Mouse (Mus musculus) right cerebral cortex, adult 18-20 months (tissue): ENCODE measurements at regions not wholly inside any gene's neighbourhood (a gene's known extent, or its start where the extent isn't known, plus 50 kb on each side); places are given as distances from the start of the nearest gene placed in this dataset.

Experiments
- DNase-seq: peaks from one replicate; pipeline ENCODE4 v3.0.0; 2022; ENCODE audit warnings: mixed read lengths

DNA sequence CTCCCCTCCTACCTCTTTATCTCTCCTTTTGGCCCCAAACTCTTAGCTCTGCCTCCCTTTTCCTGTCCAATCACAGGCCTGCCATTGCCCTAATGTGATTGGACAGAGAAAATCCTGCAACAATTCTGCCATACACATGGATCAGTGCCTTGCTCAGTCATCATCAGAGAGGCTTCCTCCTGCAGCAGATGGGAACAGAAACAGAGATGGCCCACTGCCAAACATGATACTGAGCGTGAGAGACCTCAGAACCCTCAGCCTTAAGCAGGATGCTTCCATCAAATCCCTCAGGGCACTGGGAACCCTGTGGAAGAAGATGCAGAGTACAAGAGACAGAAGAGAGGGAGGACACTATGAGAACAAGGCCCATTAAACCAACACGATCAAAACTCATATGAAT, 62.8 kb upstream of the Cacna2d3 start:
- no peak for DNase-seq

DNA sequence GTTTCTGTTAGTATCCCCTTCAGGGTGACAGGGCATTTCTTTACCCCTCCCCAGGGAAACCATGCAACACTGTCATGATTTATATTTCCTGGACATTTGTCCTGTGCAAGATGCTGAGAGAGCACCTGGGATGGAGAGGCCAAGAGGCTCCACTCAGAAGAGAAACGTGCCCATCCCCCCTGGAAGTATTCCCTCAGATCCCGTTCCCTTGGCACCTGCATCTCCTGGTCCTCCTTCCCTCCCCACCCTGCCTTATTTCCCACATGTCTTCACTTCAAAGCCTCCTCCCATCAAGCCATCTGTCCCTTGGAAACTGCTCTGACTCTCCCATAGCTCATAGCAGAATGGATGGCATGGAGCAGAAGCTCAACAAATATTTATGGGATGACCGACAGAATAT, 64.8 kb upstream of the Cacna2d3 start:
- DNase-seq: no peak

DNA sequence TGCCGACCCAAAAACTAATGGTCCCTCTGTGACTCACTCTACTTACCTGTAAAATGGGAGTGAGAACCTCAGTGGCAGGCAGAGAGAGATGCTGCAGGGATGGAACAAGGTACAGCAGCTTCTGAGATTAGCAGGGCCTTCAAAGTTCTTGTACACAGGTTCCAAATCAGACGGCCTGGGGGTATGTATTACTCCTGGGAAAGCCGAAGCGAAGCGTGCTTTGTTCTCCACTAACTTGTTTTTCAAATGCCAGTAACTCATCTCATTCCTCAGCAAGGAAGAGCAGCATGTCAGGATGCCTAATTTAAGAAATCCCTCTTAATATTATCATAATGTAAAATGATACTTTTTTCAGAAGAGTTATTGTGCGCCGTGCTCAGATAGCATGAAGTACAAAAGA, 66.1 kb upstream of the Cacna2d3 start:
- DNase-seq: no peak

DNA sequence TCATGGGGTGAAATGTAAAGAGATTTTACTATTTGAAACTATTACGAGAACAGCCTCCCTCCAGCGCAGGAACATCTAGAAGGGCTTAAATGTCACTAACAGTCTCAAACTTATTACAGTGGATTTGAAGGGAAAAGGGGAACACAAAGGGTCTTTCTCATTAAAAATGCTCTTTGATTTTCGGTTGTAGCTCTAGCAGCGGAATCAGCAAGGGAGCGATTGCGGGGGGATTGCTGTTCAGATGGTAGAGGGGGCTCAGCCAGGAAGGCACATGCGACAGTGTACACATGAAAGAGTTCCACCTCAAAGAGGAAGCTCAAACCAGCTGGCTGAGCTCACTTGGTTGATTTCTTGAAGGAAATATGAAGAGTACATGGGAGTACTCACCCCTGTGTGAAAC, 66.7 kb upstream of the Cacna2d3 start:
- DNase-seq: no peak

DNA sequence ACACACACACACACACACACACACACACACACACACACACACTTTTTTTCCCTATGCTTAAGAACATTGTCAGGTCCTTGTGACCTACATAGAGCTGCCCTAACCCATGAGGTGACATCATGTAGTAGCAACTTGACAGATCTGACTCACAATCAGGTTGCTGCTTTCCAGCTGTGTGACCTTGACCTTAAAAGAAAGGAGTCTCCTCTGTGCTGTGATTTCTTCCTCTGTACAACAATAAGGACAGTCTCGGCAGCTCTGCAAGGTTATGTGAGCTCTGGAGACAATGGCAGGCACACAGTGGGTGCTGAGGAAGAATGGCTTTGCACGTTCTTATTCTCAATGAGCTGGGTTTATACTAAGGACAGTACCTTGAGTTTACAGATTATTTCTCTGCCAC, 73.7 kb upstream of the Cacna2d3 start:
- DNase-seq: no peak

DNA sequence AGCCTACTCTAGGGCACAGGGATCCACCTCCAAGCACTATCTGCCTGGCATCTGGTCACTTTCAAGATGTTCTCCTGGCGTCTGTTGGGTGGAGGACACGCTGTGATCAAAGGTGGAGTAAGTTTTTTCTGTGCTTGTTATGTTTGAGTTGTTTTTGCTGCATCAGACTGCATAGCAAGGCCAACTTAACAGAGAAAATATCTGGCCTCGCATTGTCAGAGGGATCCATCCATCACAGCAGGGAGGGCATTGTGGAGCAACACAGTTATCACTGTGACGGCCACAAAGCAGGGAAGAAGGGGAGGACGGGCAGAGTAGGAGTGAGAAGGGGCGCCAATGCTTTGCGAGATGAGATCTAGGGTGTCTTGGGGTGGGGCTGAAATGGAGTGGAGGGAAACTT, 74.7 kb upstream of the Cacna2d3 start:
- no peak for DNase-seq

DNA sequence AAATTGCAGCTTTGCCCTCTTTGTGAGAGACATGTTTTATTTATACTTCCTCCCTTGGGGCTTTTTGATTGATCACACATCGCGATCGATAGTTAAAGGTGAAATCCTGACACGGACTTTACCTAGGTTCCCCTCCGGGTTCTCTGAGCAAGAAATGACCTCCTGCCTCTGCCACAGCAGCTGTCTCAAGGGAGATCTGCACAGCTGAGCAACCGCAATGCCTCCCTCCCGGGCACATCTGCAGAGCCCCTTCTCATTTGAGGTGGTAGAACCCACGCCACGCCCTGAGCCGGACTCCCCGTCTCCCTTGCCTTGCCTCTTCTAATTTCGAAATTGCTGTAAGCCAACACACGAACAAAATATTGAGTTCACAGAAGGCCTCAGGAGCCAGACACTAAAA, 78.2 kb upstream of the Cacna2d3 start:
- DNase-seq: no peak

DNA sequence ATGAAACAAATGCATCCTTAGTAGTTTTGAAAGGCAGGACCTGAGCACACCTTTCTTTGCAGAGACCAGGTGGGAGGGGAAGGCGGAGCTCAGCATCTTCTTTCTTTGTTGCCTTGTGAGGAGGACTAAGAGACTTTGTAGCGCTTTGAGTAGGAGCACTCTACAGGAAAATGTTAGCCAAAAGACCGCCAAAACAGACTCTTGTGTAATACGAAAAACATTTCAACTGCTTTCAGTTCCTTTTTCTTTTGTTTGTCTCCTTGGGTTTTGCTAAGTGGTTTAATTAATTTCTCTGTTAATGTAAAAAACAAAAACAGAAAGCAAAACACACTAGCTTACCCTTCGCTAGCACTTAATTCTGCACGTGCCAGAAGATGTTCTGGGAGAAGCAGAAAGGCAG, 83.6 kb upstream of the Cacna2d3 start:
- DNase-seq: no peak

DNA sequence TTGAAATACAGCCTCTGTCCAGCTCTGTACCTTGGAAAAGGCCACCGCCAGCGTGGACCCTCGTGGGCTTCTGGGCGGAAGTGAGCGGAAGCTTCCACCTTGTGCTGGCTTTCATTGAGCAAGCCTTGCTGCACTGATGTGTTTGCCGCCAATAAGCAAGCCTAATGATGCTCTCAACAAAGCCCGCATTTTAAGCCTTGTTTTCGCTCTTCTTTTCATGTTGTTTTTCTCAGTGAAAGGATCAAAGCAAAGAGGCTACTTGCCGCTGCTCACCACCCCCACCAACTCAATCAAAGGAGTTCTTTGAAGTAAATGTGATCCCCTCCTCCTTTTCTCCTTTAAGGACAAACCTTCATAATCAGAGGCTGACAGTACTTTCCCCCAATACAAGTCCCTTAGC, 86.2 kb upstream of the Cacna2d3 start:
- DNase-seq: no peak

DNA sequence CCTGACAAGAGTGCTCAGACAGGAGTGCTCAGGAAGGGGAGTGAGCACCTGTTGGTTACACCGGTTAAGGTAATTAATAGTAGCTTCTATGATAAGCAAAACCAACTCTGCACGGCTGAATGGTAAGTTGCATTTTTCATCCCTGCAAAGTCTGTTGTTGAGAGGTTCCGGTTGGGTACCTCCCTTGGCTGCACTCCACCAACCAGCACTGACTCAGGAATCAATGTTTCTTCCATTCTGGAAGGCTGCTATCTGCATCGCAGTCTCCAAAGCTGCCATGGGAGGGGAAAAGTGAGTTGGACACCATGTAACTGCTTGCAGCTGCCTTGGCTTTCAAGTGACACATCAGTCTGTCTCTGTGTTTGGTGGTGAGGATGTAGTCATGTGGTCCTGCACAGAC, 93.0 kb upstream of the Cacna2d3 start:
- no peak for DNase-seq

DNA sequence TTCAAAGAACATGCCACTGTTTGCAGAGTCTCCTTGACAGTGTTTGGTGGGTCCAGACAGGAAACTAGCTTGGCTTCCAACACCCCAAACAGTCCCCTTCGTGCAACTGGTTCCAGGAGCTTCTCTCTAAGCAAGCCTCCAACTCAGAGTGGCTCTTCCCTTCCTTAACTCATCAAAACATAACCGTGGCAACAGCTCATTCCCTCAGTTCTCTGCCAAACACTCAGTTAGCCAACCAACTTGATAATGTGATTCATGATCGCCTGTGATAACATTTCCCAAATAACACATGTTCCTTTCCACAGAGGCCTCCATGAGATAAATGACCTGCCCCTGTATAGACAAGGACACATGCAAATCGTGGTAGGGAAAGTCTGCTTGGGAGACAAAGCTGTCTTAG, 95.9 kb upstream of the Cacna2d3 start:
- DNase-seq: no peak

DNA sequence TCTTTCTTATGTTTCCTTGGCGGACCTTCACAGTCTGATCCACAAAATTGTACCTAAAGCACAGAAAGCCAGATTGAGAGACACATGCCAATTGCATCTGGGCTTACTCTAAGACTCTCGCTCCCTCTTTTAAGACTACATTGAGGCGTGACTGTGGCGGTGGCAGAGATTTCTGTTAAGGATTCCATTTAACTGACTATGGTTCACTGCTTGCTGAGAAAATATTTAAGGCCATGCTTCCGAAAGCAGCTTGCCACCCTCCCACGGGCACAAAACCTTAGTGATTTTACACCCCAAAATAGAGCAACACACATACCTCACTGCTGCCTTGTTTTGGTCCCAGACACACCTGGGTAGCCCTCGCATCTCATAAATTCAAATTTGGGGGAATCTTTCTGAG, 96.6 kb upstream of the Cacna2d3 start:
- peak; percentile 68 for DNase-seq

DNA sequence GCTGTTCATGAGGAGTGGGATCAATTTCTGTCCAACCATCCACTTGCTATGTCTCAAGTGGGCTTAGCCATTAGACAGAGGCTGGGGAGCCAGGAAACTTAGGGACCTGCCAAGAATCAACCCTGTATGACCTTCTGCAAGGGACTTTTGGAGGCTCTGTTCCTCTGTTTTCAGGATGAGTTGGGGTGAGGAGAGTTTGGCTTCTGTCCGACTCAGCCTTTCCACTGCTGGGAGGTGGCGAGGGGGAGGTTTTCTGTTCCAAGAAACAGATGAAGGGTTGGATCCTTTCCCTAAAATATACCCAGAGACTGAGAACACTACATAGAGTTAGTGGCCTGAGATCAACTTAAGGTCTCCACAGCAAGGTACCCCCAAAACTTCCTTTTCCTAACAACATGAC, 97.1 kb upstream of the Cacna2d3 start:
- peak; percentile 55 for DNase-seq

DNA sequence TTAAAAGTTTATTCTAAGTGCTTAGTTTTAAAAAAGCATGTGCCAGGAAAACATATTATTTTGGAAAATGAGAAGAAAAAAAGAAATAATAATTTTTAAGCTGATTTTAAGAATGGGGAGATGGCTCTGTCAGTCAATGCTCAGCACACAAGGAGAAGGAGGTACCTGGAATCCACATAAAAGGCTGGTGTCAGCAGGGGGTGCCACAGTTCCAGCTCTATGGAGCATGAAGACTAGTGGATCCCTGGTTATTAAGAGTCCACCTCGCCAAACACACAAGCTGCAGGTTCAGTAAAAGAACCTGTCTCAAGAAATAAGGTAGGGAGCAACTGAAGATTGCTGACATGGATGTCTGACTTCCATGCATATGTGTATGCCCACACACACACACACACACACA, 115.4 kb upstream of the Cacna2d3 start:
- DNase-seq: peak; percentile 19

DNA sequence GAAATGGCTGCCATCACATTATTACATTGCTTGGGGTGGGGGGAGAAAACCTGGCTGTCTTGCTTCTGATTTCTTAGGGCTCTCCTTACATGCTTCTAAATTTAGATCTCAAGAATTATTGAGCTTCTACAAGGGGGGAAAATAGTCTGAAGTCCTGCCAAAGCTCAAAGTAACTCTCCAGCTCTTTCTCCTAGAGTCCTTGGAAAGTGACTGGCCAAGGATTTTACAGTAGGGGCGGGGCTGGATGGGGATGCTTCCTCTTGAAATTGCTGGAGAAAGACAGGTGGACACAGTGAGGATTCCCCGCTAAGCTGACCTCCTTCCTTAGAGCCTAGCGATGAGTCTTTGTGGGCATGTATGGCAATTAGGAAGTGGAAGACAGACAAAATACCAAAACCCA, 117.9 kb upstream of the Cacna2d3 start:
- no peak for DNase-seq

DNA sequence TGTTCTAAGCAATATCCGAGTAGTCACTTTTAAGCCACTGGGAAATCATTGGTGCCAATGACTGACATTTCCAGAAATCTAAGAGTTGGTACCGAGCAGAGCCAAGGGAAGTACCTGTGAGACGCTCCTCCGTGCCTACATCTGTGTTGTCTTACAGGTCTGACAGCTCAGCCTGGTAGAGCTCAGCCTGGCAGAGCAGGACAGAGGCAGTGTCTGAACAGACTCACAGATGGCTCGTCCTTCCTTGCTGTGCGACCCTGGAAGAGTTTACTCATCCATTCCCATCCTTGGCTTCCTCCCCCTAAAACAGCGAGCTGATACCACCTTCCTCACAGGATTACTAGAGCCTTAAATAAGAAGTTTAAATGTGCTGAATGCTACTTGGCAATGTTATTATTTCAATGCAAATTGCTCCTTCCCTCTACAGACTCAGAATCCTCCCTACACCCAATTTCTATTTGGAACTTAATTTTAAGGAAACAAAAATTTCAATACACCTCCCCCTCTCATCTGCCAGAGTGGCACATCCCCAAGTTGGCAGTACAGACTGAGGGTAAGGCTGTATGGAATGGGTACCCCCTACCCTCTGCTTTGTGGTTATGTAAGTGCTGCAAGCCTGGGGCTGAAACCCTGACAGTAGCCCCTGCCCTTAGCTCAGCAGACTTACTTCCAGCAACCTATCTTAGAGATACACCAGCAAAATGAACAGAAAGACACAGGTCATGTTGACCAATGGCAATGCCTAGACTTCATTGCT, 119.9 kb upstream of the Cacna2d3 start:
- no peak for DNase-seq

DNA sequence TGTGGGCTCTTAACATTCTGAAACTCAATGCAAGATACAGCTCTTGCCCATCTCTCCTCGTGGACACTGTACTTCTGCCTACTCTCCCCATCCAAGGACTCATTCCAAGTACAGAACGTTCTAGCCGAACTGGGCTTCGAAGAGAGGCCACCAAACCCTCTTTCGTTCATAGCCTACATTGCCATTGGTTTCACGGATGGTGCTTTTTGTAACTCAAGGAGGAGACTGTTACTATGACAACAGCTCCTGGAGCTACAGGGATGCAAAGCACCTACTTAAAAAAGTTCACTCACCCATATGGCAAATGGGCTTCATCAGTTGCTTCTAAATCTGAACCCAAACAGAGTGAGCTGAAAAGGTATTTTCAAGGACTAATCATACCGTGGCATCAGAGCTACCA, 120.4 kb upstream of the Selenok start:
- no peak for DNase-seq

DNA sequence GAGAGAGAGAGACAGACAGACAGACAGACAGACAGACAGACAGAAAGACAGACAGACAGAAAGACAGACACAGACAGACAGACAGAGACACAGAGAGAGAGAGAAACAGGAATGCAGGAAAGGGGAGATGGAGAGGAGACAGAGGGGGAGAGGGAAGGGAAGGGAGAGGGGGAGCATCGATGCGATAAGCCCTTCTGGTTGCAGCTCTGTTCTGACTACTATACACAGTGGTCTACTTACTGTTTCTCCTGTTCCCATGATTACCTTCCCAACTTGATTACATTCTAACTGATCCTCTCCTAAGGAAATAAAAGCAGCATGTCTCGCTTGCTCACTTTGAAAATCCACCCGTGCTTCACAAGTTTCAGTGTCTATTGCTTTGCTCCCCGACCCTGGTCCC, 116.8 kb upstream of the Selenok start:
- no peak for DNase-seq

DNA sequence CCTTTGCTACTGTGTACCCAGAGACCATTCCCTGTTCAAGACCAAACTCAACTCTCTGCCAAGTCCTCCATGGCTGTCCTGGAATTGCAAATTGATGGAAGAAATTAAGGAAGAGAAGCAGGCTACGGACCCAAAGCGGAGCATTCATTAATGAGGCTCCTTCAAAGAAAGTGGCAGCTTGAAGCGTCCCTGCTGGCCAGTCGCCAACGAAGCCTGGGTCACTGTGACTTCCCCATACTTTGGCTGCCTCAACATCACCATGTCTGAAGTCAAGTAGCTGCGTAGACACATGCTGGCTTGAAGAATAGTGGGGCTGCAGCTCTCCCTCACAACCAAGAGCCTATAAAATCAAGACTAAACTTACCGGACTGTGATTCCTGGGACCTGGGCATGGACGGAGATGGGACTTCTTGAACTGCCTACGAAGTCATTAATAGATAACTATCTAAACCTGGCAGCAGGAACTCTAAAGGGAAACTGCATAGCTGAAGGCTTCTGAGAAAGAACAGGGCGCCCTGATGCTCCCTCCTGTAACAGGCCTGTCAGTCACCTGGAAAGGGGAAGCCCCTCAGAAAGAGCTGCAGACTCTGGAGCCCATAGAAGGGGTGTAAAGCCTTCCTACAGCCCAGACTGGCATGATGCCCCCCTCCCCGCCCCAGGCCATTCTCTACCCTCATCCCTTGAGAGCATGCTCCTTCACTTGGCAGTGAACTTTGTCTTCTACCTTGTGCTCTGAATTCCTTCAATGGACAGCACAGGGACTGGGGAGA, 116.0 kb upstream of the Selenok start:
- no peak for DNase-seq

DNA sequence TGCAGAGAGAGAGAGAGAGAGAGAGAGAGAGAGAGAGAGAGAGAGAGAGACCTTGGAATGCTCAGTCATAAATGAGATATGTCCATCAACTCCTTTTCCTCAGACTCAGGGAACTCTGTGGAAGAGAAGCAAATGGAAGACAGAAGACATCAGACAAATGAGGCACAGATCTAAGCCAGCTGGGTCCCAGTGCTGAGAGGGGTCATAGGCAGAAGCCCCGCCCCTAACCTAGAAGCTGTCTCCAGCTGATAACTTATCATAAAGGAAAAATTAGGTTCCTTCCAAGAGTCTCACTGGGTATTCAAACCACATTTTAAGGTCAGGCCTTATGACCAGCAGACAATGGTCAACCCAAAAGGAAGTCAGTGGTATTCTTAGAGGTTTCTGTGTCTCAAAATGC, 106.1 kb upstream of the Selenok start:
- DNase-seq: no peak

DNA sequence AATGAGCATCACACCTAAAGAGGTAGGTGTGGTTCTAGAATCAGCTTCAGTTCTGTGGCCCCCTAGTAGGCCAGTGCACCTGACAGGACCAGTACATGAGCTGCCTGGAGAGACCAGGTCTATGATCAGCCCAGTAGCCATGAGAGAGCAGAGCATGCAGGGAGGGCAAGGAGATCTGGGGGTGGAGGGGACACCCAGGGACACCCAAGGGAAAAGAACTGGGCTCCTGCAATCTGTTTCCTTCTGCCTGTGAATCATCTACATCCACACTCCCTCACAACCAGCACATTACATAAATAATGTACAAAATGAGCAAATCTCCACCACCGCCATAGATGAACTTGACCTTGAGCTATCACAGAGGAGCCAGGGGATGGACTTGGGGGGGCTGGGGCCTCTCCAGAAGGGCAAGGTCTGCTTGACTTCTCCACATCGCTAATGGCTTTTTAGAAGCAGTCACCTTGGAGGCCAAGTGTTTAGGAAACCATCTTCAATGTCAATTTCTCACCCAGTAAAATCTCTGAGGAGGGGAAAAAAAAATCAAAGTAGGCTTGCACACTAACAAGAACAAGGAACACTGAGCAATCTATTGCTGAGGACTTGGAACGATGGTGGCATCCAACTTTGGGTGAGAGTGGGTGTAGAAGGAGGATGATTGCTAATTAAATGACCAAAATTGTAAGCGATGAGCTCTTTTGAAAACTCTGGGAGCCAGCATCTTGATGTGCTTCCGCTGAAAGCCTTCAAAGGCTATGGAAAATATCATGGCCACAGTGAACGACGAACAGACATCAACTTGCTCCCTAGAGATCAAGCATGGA, 101.4 kb upstream of the Selenok start:
- DNase-seq: peak; percentile 77

DNA sequence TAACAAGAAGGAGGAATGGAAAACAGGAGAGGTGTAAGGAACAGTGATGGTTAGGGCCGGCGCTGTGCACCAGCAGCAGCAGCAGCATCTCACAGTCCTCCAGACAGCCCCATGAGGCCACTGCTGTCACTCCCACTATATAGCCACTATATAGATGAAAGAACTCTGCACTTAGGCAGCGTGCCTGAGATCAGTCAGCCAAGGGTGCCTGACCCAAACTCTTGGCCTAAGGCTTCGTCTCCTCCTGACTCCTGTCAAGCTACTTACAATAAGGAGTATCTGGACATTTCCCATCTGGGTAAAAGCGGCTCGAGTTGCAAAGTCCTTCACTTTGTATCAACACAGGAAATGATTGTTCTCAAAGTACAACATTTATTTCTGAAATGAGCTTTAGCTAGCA, 100.8 kb upstream of the Selenok start:
- DNase-seq: no peak

DNA sequence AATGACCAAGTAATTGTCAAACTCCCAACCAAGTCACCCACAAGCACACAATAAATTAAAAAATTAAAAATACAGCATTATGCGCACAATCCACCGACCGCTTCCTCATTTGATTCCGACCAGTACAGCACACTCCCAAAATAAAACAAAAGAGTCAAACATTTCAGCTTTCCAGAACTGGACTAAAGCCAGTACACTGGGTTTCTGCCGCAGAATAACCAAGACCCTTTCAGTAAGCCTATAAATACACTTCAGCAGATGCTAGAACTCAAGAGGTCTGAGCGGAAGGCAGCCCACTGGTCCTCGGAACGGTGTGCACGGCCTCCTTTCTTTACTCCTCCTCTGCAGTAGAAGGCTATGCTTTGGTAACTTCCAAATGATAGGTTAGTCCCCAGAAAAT, 98.2 kb upstream of the Selenok start:
- no peak for DNase-seq

DNA sequence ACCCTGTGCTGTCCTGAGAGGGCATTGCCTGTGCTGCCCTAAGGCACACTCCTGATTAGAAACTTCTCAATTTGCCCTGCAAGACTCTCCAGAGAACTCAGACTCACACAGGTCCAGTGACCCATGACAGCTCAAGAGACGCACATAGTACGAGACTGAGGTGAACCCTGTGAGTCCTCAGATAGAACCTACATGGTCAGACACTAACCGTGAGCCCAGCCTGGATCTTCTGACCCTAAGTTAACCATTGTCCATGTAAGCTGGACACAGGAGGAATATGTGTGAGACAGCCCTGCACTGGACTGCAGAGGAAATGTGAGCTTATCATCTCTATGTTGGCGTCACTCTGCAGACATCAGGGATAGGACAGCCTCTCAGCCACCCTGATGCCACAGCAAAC, 91.4 kb upstream of the Selenok start:
- DNase-seq: no peak
